Mouse (Mus musculus) hindlimb bud, embryonic 11.5 days (tissue): ENCODE data around the gene Ulk4.
"Not testable (repeated sequence)": the region's sequence is repeated elsewhere in the genome, so short reads cannot be mapped to it uniquely, and the experiment has no call there.

Source experiments
- DNase-seq: peaks from one replicate; pipeline ENCODE4 v3.0.0-alpha.2; 2012; ENCODE audit warnings: low read depth, low spot score; ENCODE audit errors: extremely low spot score

The Ulk4 gene

GRCm38 (mm10) chr9:121065383-121065978 is 211.5 kb downstream of the Ulk4 start:
- no peak for DNase-seq

DNA sequence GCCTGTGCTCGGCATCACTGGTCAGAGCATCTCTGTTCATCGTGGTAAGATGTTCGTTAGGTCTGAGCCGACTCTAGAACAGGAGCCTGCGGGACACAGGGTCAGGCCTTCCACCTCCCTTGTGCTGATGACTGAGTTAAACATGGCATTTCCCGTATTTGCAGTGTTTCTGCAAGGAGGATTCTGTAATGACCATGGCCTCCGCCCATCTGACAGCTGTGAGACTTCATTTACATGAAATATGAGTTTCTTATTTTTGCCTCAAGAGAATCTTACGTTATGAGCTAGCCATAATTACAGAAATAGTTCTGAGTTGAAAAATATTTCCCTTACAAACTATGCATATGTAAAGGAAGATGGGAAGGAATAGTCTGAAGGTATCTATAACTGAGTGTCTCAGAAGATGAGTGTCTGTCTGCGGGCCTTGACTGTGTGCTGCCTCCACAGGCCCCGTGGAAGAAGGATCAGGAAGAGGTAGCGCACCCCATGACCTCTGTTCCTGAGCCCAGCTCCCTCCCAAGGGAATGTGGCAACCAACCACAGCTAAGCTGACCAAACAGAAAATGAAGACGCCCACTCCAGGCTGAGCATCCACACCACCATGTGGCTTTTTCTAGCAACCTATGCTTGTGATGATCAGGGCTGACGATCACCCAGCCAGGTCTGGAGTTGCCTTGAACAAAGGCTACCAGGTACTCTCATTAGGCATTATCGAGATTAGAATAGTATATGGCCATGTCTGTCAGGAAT is 212.2 kb downstream of the Ulk4 start:
- no peak for DNase-seq

GRCm38 (mm10) chr9:121062671-121063070 is 214.3 kb downstream of the Ulk4 start:
- DNase-seq = no peak

- DNase-seq = no peak
These were observed 215.0 kb downstream of the Ulk4 start for GRCm38 (mm10) chr9:121061820-121062623.

DNA sequence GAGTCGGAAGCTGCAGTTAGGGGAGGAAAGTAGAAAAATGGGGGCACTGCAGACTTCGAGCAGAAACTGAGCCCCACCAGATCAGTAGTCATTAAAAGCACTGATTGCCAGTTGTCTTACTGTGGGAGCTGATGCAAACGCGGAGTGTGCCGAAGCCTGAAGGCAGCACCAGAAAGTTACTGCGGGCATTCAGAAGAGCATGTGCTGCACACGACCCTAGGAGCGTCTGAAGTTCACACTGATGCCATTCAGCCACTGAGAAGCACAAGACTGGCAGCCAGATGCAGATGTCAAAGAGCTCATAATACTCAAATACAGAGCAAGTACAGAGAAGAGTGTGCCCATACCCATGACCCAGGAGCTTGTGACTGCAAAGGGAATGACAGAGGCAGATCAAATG is 216.7 kb downstream of the Ulk4 start:
- DNase-seq = no peak

DNA sequence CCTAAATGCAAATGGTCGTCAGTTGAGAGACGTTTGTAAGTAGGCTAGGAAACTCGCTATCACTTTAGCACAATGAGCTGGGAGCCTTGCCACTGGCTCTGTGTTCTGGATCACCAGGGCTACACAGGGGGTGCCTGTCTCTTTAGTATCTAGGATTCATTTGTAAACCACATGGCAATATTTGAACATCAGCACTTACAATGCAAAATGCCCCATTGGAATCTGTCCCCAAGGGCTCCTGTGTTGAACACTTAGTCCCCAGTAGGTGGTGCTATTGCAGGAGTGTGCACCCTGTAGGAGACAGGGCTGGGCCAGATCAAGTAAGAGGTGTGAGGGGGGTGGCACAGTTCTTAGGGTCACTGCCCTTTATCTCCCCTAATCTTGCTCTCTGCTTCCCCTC is 217.7 kb downstream of the Ulk4 start:
- DNase-seq = no peak

DNA sequence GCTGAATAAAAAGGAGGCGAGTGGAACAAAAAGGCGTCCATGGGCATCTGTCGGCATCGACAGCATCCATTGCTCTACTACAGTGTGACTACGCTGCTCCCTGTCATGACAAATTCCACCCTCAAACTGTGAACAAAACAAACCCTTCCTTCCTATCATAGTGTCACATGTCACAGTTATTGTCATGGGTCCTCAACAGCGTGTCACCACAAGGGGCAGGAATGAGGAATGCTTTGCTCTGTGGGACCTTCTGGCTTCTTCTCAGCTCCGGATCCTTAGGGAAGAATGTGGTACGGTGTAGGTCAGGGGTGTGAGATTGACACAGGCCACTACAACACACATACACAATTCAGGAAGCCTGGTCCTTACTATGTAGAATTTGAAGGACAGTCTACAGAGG is 218.5 kb downstream of the Ulk4 start:
- no peak for DNase-seq

DNA sequence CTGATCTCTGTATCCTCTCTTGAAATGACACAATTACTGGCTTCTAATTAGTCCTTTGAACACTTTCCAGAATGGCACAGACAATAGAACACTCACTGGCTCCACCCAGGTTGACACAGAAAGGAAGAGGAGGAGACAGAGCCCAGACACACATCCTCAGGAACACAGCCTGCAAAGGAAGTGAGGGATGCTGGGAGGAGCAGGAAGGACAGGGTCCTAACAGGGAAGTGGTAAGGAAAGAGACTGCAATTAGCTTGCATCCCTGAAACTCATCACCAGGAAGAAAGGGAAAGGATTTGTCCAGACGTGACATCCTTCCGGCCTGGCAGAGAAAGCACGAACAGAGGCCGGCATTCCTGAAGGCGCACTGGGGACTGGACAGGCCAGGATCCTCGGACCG is 218.9 kb downstream of the Ulk4 start:
- DNase-seq = no peak

- DNase-seq = no peak
These were observed 219.6 kb downstream of the Ulk4 start for GRCm38 (mm10) chr9:121057401-121057800.

- no peak for DNase-seq
These were observed 220.5 kb downstream of the Ulk4 start for GRCm38 (mm10) chr9:121056526-121056925.

- no peak for DNase-seq
These were observed 221.0 kb downstream of the Ulk4 start for GRCm38 (mm10) chr9:121056036-121056435.

GRCm38 (mm10) chr9:121045657-121046056 is 231.3 kb downstream of the Ulk4 start:
- not testable (repeated sequence) for DNase-seq

GRCm38 (mm10) chr9:121044471-121045206 is 232.4 kb downstream of the Ulk4 start:
- DNase-seq = no peak

DNA sequence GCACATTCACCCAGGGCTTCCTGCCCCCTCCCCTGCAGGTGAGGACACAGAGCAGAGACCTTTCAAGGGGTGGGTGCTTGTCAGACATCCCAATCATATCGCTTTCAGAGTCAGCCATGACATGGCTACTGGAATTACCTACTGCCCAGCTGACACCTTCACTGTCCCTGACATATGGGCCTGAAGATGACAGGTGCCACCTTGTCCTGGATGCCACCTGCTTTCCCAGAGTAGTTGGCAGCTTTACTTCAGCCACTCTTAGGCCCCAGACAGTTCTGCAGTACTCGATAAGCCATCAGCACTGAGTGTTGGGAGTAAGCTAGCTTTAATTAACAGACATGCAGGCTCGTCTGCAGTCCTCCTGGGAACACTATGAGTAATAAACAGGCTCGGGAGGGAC is 234.0 kb downstream of the Ulk4 start:
- DNase-seq = no peak

DNA sequence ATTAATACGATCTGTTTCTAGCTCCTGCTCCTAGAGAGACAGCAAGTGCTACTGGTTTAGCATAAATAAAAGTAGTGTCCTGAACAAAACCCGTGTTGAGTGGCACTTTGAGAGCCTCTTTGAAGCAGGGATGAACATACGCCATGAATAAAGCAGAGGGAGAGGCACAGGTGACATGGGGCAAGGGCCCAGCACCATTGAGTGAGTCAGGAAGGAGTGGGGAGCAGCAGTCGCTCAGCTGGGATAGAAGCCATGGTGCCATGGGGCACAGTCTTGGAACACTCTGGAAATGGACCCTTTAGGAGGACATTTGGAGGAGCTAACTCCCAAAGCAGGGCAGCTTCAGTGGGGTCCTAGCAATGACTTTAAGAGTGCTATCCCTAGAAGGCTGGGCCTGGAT is 238.6 kb downstream of the Ulk4 start:
- no peak for DNase-seq

GRCm38 (mm10) chr9:121037975-121038374 is 239.0 kb downstream of the Ulk4 start:
- no peak for DNase-seq

GRCm38 (mm10) chr9:121035296-121035695 is 241.7 kb downstream of the Ulk4 start:
- DNase-seq = no peak

- DNase-seq = no peak
These were observed 243.4 kb downstream of the Ulk4 start for GRCm38 (mm10) chr9:121033596-121033995.

GRCm38 (mm10) chr9:121032322-121032964 is 244.6 kb downstream of the Ulk4 start:
- no peak for DNase-seq

GRCm38 (mm10) chr9:121030949-121031348 is 246.0 kb downstream of the Ulk4 start:
- DNase-seq = no peak

GRCm38 (mm10) chr9:121029786-121030185 is 247.2 kb downstream of the Ulk4 start:
- no peak for DNase-seq
